Mouse (Mus musculus): ENCODE data around the gene Tap1.

DNA sequence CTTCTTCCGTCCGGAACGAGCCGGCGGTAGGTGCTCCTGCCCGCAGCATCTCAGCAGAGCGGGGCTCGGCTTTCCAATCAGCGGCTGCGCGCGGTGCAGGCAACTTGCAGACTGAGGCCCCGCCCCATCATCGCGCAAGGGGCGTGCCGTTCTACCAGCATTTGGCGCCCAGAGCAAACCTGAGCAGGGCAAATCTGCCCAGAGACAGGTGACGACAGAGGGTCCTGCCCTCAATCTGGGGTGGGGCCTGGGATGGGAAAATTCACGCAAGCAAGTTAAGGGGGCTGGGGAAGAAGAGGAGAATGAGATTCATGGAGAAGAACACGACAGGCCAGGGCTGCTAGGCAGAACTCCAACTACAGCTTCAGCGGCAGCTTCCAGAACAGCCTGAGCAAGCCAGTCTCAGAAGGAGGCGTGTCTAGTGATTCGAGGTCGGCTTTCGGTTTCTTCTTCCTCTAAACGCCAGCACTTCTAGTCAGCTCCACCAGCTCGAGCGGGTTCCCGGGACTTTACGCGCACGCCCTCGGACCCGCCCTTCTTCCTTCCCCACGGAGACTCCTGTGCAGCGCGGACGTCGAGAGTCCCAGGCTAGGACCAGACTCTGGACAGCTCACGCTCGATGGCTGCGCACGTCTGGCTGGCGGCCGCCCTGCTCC, at the start of gene Tap1, which contains the start of gene Psmb9:
- TF ChIP-seq MAX (IDR thresholded peaks at IDR 0.05; ENCODE audit: low read depth) (no peak), POLR2A (IDR thresholded peaks at IDR 0.05; ENCODE audit: insufficient read length, low read depth) (no peak), MYOD1 (IDR thresholded peaks at IDR 0.05; ENCODE audit: control insufficient read depth in 1 of 3, insufficient read length in 2 of 3, low read depth in 2 of 3) (no peak), CEBPB (IDR thresholded peaks at IDR 0.05; ENCODE audit: insufficient read depth, poor library complexity, severe bottlenecking) (no peak), MYOG (IDR thresholded peaks at IDR 0.05; ENCODE audit: control insufficient read depth in 1 of 3, insufficient read depth in 1 of 3, insufficient read length in 2 of 3, low read depth in 2 of 3) (no peak), TCF12 (IDR thresholded peaks at IDR 0.05; ENCODE audit: insufficient read depth, poor library complexity, severe bottlenecking) (no peak)
